Mouse (Mus musculus): ENCODE data around the gene Hspa4.
"Not testable (repeated sequence)": the region's sequence is repeated elsewhere in the genome, so short reads cannot be mapped to it uniquely, and the experiment has no call there.

Gene Hspa4

GRCm38 (mm10) chr11:53300330-53301166, at the start of gene Hspa4:
Gene Hspa4 (minus strand): TSS chr11:53300457.
- peak; percentile 99 for DNase-seq (ENCODE audit: low read depth)

- no peak for DNase-seq (ENCODE audit: low read depth)
Measured at GRCm38 (mm10) chr11:53345738-53346137, 45.5 kb upstream of the Hspa4 start.

GRCm38 (mm10) chr11:53345328-53345727, 45.1 kb upstream of the Hspa4 start:
- DNase-seq (ENCODE audit: low read depth), result no peak

GRCm38 (mm10) chr11:53342711-53343110, 42.5 kb upstream of the Hspa4 start:
- DNase-seq (ENCODE audit: low read depth), result no peak

GRCm38 (mm10) chr11:53341019-53341418, 40.8 kb upstream of the Hspa4 start:
- not testable (repeated sequence) for DNase-seq (ENCODE audit: low read depth)

GRCm38 (mm10) chr11:53337684-53338083, 37.4 kb upstream of the Hspa4 start:
- no peak for DNase-seq (ENCODE audit: low read depth)

- no peak for DNase-seq (ENCODE audit: low read depth)
Measured at GRCm38 (mm10) chr11:53336924-53337323, 36.7 kb upstream of the Hspa4 start.

- DNase-seq (ENCODE audit: low read depth), result no peak
Measured at GRCm38 (mm10) chr11:53336182-53336571, 35.9 kb upstream of the Hspa4 start.

- DNase-seq (ENCODE audit: low read depth), result no peak
Measured at GRCm38 (mm10) chr11:53335505-53336181, 35.4 kb upstream of the Hspa4 start.

- DNase-seq (ENCODE audit: low read depth), result no peak
Measured at GRCm38 (mm10) chr11:53332076-53332680, 31.9 kb upstream of the Hspa4 start.

GRCm38 (mm10) chr11:53331121-53331520, 30.9 kb upstream of the Hspa4 start:
- no peak for DNase-seq (ENCODE audit: low read depth)

GRCm38 (mm10) chr11:53330325-53330724, 30.1 kb upstream of the Hspa4 start:
- no peak for DNase-seq (ENCODE audit: low read depth)

- DNase-seq (ENCODE audit: low read depth), result no peak
Measured at GRCm38 (mm10) chr11:53324512-53324968, 24.3 kb upstream of the Hspa4 start, which contains the start of gene Zcchc10. Gene Zcchc10 (plus strand): TSS chr11:53324679.

GRCm38 (mm10) chr11:53319867-53320266, 19.6 kb upstream of the Hspa4 start:
- not testable (repeated sequence) for DNase-seq (ENCODE audit: low read depth)

- not testable (repeated sequence) for DNase-seq (ENCODE audit: low read depth)
Measured at GRCm38 (mm10) chr11:53318568-53318967, 18.3 kb upstream of the Hspa4 start.

GRCm38 (mm10) chr11:53318041-53318440, 17.8 kb upstream of the Hspa4 start:
- no peak for DNase-seq (ENCODE audit: low read depth)

GRCm38 (mm10) chr11:53316996-53317395, 16.7 kb upstream of the Hspa4 start:
- no peak for DNase-seq (ENCODE audit: low read depth)

- peak; percentile 82 for DNase-seq (ENCODE audit: low read depth)
Measured at GRCm38 (mm10) chr11:53314770-53315173, 14.5 kb upstream of the Hspa4 start.

- DNase-seq (ENCODE audit: low read depth), result not testable (repeated sequence)
Measured at GRCm38 (mm10) chr11:53312823-53313222, 12.6 kb upstream of the Hspa4 start.

- no peak for DNase-seq (ENCODE audit: low read depth)
Measured at GRCm38 (mm10) chr11:53311385-53311784, 11.1 kb upstream of the Hspa4 start.

GRCm38 (mm10) chr11:53308884-53309310, 8.6 kb upstream of the Hspa4 start:
- peak; percentile 100 for DNase-seq (ENCODE audit: low read depth)

GRCm38 (mm10) chr11:53308251-53308864, 8.1 kb upstream of the Hspa4 start:
- peak; percentile 96 for DNase-seq (ENCODE audit: low read depth)
